Comparison of ENCODE assay signal across 24 mouse cellular contexts in genomic region chr5:144247307-144247706, GRCm38 (mm10). TPM values are rescaled to one million over a fixed set of nuclear protein-coding genes. Genes with fewer than 3 reads are reported as not detected.
DNase-seq lines count a peak whose midpoint lies in the region; ATAC-seq and TF ChIP-seq lines count a peak whose summit lies in the region.
"Had no signal": no experiment of that assay in that cellular context is flagged by ENCODE, and none has a peak within 500 bp of the region (broad histone marks: within the 10 kb centered on the region; RNA-seq: fewer than 3 reads in every experiment).

No protein-coding gene starts in this region.

- no peaks in the 10 kb centered on the region for H3K27me3 ChIP-seq in embryonic facial prominence, embryonic 12.5 days
- H3K27me3 ChIP-seq in embryonic facial prominence, embryonic 10.5 days (replicated peaks; ENCODE audit: low read depth, poor library complexity, severe bottlenecking) = no peaks in the 10 kb centered on the region
- no peaks in the 10 kb centered on the region for H3K27me3 ChIP-seq in limb, embryonic 14.5 days (ENCODE audit: control insufficient read depth, insufficient read depth, low read length)
- no peaks in the 10 kb centered on the region for H3K27me3 ChIP-seq in limb, embryonic 10.5 days (ENCODE audit: low read depth, poor library complexity, severe bottlenecking)
- H3K27me3 ChIP-seq in small intestine, adult 2 months (ENCODE audit: control insufficient read depth, insufficient read depth, low read length) = no peaks in the 10 kb centered on the region
- no peaks in the 10 kb centered on the region for H3K27me3 ChIP-seq in hindbrain, embryonic 13.5 days
- H3K27me3 ChIP-seq: limb, embryonic 12.5 days; liver, embryonic 13.5 days; midbrain, embryonic 15.5 days; neural tube, embryonic 13.5 days had no signal

- DNase-seq in embryonic facial prominence, embryonic 10.5 days (ENCODE audit: low spot score) = no peak
- no peak for DNase-seq in limb, embryonic 14.5 days (ENCODE audit: low spot score)
- no peak for DNase-seq in limb, embryonic 10.5 days (ENCODE audit: low spot score)
- DNase-seq in left cerebral cortex, postnatal 4 days = no peak
- DNase-seq: adrenal gland, adult 8-10 months; cerebellum, adult 18-20 months; cerebellum, postnatal 14 days; kidney, adult 18-20 months; liver, embryonic 13.5 days; retina, postnatal 1 day; thymus, postnatal 14 days had no signal

- no peak for ATAC-seq in embryonic facial prominence, embryonic 12.5 days (ENCODE audit: insufficient number of reproducible peaks, insufficient read depth, low FRiP score, low TSS enrichment)
- peak; percentile 28; the same call in 1 of the 2 replicates for ATAC-seq in limb, embryonic 14.5 days (ENCODE audit: low FRiP score, low read depth)
- no peak for ATAC-seq in hindbrain, embryonic 13.5 days (ENCODE audit: low FRiP score)
- ATAC-seq: activated CD4-positive, CD25-positive, alpha-beta regulatory T cell, adult 4 months; forebrain, embryonic 14.5 days; hindbrain, postnatal 0 days; midbrain, embryonic 15.5 days had no signal

- H3K4me3 ChIP-seq in embryonic facial prominence, embryonic 12.5 days = no peak overlapping the region
- H3K4me3 ChIP-seq in embryonic facial prominence, embryonic 10.5 days = no peak overlapping the region
- no peak overlapping the region for H3K4me3 ChIP-seq in limb, embryonic 14.5 days (replicated peaks; ENCODE audit: low read length)
- no peak overlapping the region for H3K4me3 ChIP-seq in limb, embryonic 10.5 days
- no peak overlapping the region for H3K4me3 ChIP-seq in bone marrow macrophage, adult 2 months (ENCODE audit: insufficient read depth, low read length)
- no peak overlapping the region for H3K4me3 ChIP-seq in small intestine, adult 2 months (ENCODE audit: low read depth, low read length)
- no peak overlapping the region for H3K4me3 ChIP-seq in hindbrain, embryonic 13.5 days
- H3K4me3 ChIP-seq: hindbrain, embryonic 10.5 days; limb, embryonic 12.5 days; liver, embryonic 13.5 days; midbrain, embryonic 15.5 days; neural tube, embryonic 13.5 days had no signal

- no peaks in the 10 kb centered on the region for H3K4me1 ChIP-seq in embryonic facial prominence, embryonic 12.5 days
- no peaks in the 10 kb centered on the region; the same call in 1 of the 2 replicates for H3K4me1 ChIP-seq in embryonic facial prominence, embryonic 10.5 days
- peaks cover 11% of the 10 kb centered on the region for H3K4me1 ChIP-seq in limb, embryonic 14.5 days (ENCODE audit: control insufficient read depth, insufficient read depth, low read length)
- H3K4me1 ChIP-seq in limb, embryonic 10.5 days = peaks cover 6% of the 10 kb centered on the region; the same call in 1 of the 2 replicates
- peaks cover 60% of the 10 kb centered on the region for H3K4me1 ChIP-seq in bone marrow macrophage, adult 2 months (ENCODE audit: control insufficient read depth, insufficient read depth, low read length)
- peaks cover 12% of the 10 kb centered on the region for H3K4me1 ChIP-seq in small intestine, adult 2 months (ENCODE audit: control insufficient read depth, insufficient read depth, insufficient read length, low read length)
- H3K4me1 ChIP-seq in hindbrain, embryonic 13.5 days (replicated peaks) = no peaks in the 10 kb centered on the region
- H3K4me1 ChIP-seq: hindbrain, embryonic 10.5 days; midbrain, embryonic 15.5 days; neural tube, embryonic 13.5 days had no signal

- 62% methylated on average over 10 of the region's 10 CpGs for WGBS in embryonic facial prominence, embryonic 12.5 days
- WGBS in embryonic facial prominence, embryonic 10.5 days = 77% methylated on average over 10 of the region's 10 CpGs
- WGBS in limb, embryonic 14.5 days = 65% methylated on average over 10 of the region's 10 CpGs
- WGBS in limb, embryonic 10.5 days = 79% methylated on average over 10 of the region's 10 CpGs
- WGBS in small intestine, adult 2 months = 38% methylated on average over 10 of the region's 10 CpGs
- WGBS in hindbrain, embryonic 13.5 days = 80% methylated on average over 10 of the region's 10 CpGs

- no peaks in the 10 kb centered on the region for H3K36me3 ChIP-seq in embryonic facial prominence, embryonic 12.5 days
- H3K36me3 ChIP-seq in embryonic facial prominence, embryonic 10.5 days (replicated peaks) = 0 out of 2 replicates have a peak, but pooled peaks cover 3% of the 10 kb centered on the region
- H3K36me3 ChIP-seq in limb, embryonic 14.5 days (ENCODE audit: control insufficient read depth, insufficient read depth, low read length) = no peaks in the 10 kb centered on the region
- no peaks in the 10 kb centered on the region for H3K36me3 ChIP-seq in limb, embryonic 10.5 days
- no peaks in the 10 kb centered on the region for H3K36me3 ChIP-seq in small intestine, adult 2 months (ENCODE audit: control insufficient read depth, insufficient read depth, low read length)
- no peaks in the 10 kb centered on the region for H3K36me3 ChIP-seq in hindbrain, embryonic 13.5 days
- H3K36me3 ChIP-seq: hindbrain, embryonic 10.5 days; limb, embryonic 12.5 days; liver, embryonic 13.5 days; midbrain, embryonic 15.5 days; neural tube, embryonic 13.5 days had no signal

- H3K4me2 ChIP-seq in embryonic facial prominence, embryonic 12.5 days (replicated peaks) = no peak overlapping the region
- no peak overlapping the region for H3K4me2 ChIP-seq in limb, embryonic 14.5 days (replicated peaks; ENCODE audit: low read depth, low read length, severe bottlenecking)
- no peak overlapping the region for H3K4me2 ChIP-seq in hindbrain, embryonic 13.5 days
- H3K4me2 ChIP-seq: limb, embryonic 12.5 days; liver, embryonic 13.5 days; midbrain, embryonic 15.5 days; neural tube, embryonic 13.5 days had no signal

- no peak for TF ChIP-seq POLR2A in limb, embryonic 14.5 days (IDR thresholded peaks at IDR 0.05; ENCODE audit: borderline replicate concordance, extremely low read depth, insufficient read depth, insufficient read length)
- TF ChIP-seq POLR2A in bone marrow macrophage, adult 2 months (IDR thresholded peaks at IDR 0.05; ENCODE audit: borderline replicate concordance, low read depth, low read length) = no peak
- no peak for TF ChIP-seq POLR2A in small intestine, adult 2 months (IDR thresholded peaks at IDR 0.05; ENCODE audit: low read depth, low read length)

- intact Hi-C loops in left cerebral cortex, postnatal 4 days (cut with DNase I) = no loop called here

- peak overlapping the region; percentile 14; the same call in 1 of the 2 replicates for H3K27ac ChIP-seq in embryonic facial prominence, embryonic 12.5 days
- no peak overlapping the region for H3K27ac ChIP-seq in embryonic facial prominence, embryonic 10.5 days (replicated peaks)
- no peak overlapping the region for H3K27ac ChIP-seq in limb, embryonic 14.5 days (replicated peaks; ENCODE audit: low read depth, low read length)
- H3K27ac ChIP-seq in limb, embryonic 10.5 days = no peak overlapping the region
- peak overlapping the region; percentile 99 for H3K27ac ChIP-seq in bone marrow macrophage, adult 2 months (ENCODE audit: insufficient read depth, low read depth, low read length)
- H3K27ac ChIP-seq in small intestine, adult 2 months (ENCODE audit: insufficient read depth, low read depth, low read length) = peak overlapping the region; percentile 29; the same call in 1 of the 2 replicates
- H3K27ac ChIP-seq in hindbrain, embryonic 13.5 days = no peak overlapping the region
- H3K27ac ChIP-seq: hindbrain, embryonic 10.5 days; hindbrain, postnatal 0 days; kidney, postnatal 0 days; limb, embryonic 12.5 days; liver, embryonic 13.5 days; midbrain, embryonic 15.5 days; neural tube, embryonic 13.5 days had no signal

- TF ChIP-seq CTCF in bone marrow macrophage, adult 2 months (IDR thresholded peaks at IDR 0.05; ENCODE audit: low read depth, low read length) = no peak
- TF ChIP-seq CTCF in small intestine, adult 2 months (IDR thresholded peaks at IDR 0.05; ENCODE audit: extremely low read depth, insufficient read length, insufficient replicate concordance, low read depth, low read length) = no peak

- H3K9me3 ChIP-seq in embryonic facial prominence, embryonic 12.5 days = 0 out of 2 replicates have a peak, but pooled peaks cover 4% of the 10 kb centered on the region
- peaks cover 8% of the 10 kb centered on the region; the same call in 1 of the 2 replicates for H3K9me3 ChIP-seq in embryonic facial prominence, embryonic 10.5 days
- H3K9me3 ChIP-seq in limb, embryonic 14.5 days (ENCODE audit: control insufficient read depth, low read length) = no peaks in the 10 kb centered on the region
- H3K9me3 ChIP-seq in limb, embryonic 10.5 days (replicated peaks) = 0 out of 2 replicates have a peak, but pooled peaks cover 2% of the 10 kb centered on the region
- 0 out of 2 replicates have a peak, but pooled peaks cover 4% of the 10 kb centered on the region for H3K9me3 ChIP-seq in hindbrain, embryonic 13.5 days
- H3K9me3 ChIP-seq: limb, embryonic 12.5 days; midbrain, embryonic 15.5 days had no signal

- no peak overlapping the region for H3K9ac ChIP-seq in embryonic facial prominence, embryonic 12.5 days
- H3K9ac ChIP-seq in limb, embryonic 14.5 days (ENCODE audit: low read depth, low read length, severe bottlenecking) = no peak overlapping the region
- no peak overlapping the region for H3K9ac ChIP-seq in hindbrain, embryonic 13.5 days
- H3K9ac ChIP-seq: limb, embryonic 12.5 days; liver, embryonic 13.5 days; midbrain, embryonic 15.5 days; neural tube, embryonic 13.5 days had no signal

RNA-seq across cellular contexts. Expression of gene Bri3, which starts 3.1 kb away (rescaled TPM):
- 141 and 143 TPM in 2 replicates for polyA plus RNA-seq in embryonic facial prominence, embryonic 12.5 days (2016; fragmentation: Nextera tagmentation; extraction: Ambion mirVana)
- polyA plus RNA-seq in embryonic facial prominence, embryonic 10.5 days (2016; fragmentation: Nextera tagmentation; extraction: Ambion mirVana) = 119 and 124 TPM in 2 replicates
- polyA plus RNA-seq in limb, embryonic 14.5 days (2012; rRNA removed) = 90.6 and 107 TPM in 2 replicates
- 119 and 131 TPM in 2 replicates for polyA plus RNA-seq in limb, embryonic 14.5 days (2014; fragmentation: Nextera tagmentation; extraction: Ambion mirVana)
- polyA plus RNA-seq in limb, embryonic 10.5 days (2016; fragmentation: Nextera tagmentation; extraction: Ambion mirVana) = 122 and 125 TPM in 2 replicates
- 521 and 566 TPM in 2 replicates for polyA plus RNA-seq in bone marrow macrophage, adult 2 months (2012; ENCODE audit: insufficient read depth, insufficient read length, missing spikeins)
- 60.1 and 154 TPM in 2 replicates for polyA plus RNA-seq in small intestine, adult 2 months (2012; rRNA removed)
- total RNA-seq in left cerebral cortex, postnatal 4 days (2021) = 10 to 100 TPM; 68.9 to 72.5 TPM
- 116 and 125 TPM in 2 replicates for polyA plus RNA-seq in hindbrain, embryonic 13.5 days (2015; fragmentation: Nextera tagmentation; extraction: Ambion mirVana)

RNA-seq across cellular contexts. Expression of gene Tecpr1, which starts 23.9 kb away (rescaled TPM):
- polyA plus RNA-seq in embryonic facial prominence, embryonic 12.5 days (2016; fragmentation: Nextera tagmentation; extraction: Ambion mirVana) = 27.4 and 30.7 TPM in 2 replicates
- 19.3 and 21.1 TPM in 2 replicates for polyA plus RNA-seq in embryonic facial prominence, embryonic 10.5 days (2016; fragmentation: Nextera tagmentation; extraction: Ambion mirVana)
- polyA plus RNA-seq in limb, embryonic 14.5 days (2012; rRNA removed) = 34.7 and 39.7 TPM in 2 replicates
- 18.6 and 21.2 TPM in 2 replicates for polyA plus RNA-seq in limb, embryonic 14.5 days (2014; fragmentation: Nextera tagmentation; extraction: Ambion mirVana)
- 15.1 and 21.0 TPM in 2 replicates for polyA plus RNA-seq in limb, embryonic 10.5 days (2016; fragmentation: Nextera tagmentation; extraction: Ambion mirVana)
- 50.7 and 55.3 TPM in 2 replicates for polyA plus RNA-seq in bone marrow macrophage, adult 2 months (2012; ENCODE audit: insufficient read depth, insufficient read length, missing spikeins)
- 16.0 and 29.7 TPM in 2 replicates for polyA plus RNA-seq in small intestine, adult 2 months (2012; rRNA removed)
- 10 to 100 TPM; 72.6 to 83.1 TPM for total RNA-seq in left cerebral cortex, postnatal 4 days (2021)
- polyA plus RNA-seq in hindbrain, embryonic 13.5 days (2015; fragmentation: Nextera tagmentation; extraction: Ambion mirVana) = 41.5 and 42.1 TPM in 2 replicates

RNA-seq across cellular contexts. Expression of gene Bhlha15, which starts 57.2 kb away (rescaled TPM):
- polyA plus RNA-seq in embryonic facial prominence, embryonic 12.5 days (2016; fragmentation: Nextera tagmentation; extraction: Ambion mirVana) = 0.08 and 0.10 TPM in 2 replicates
- 0.16 and 0.35 TPM in 2 replicates for polyA plus RNA-seq in embryonic facial prominence, embryonic 10.5 days (2016; fragmentation: Nextera tagmentation; extraction: Ambion mirVana)
- 0.18 and 0.23 TPM in 2 replicates for polyA plus RNA-seq in limb, embryonic 14.5 days (2012; rRNA removed)
- polyA plus RNA-seq in limb, embryonic 14.5 days (2014; fragmentation: Nextera tagmentation; extraction: Ambion mirVana) = 0.22 and 0.29 TPM in 2 replicates
- 0.11 and 0.18 TPM in 2 replicates for polyA plus RNA-seq in limb, embryonic 10.5 days (2016; fragmentation: Nextera tagmentation; extraction: Ambion mirVana)
- not detected in 2 replicates for polyA plus RNA-seq in bone marrow macrophage, adult 2 months (2012; ENCODE audit: insufficient read depth, insufficient read length, missing spikeins)
- 10.9 and 21.3 TPM in 2 replicates for polyA plus RNA-seq in small intestine, adult 2 months (2012; rRNA removed)
- under 1 TPM; 0.38 to 0.42 TPM for total RNA-seq in left cerebral cortex, postnatal 4 days (2021)
- polyA plus RNA-seq in hindbrain, embryonic 13.5 days (2015; fragmentation: Nextera tagmentation; extraction: Ambion mirVana) = 0.14 and 0.17 TPM in 2 replicates
- total RNA-seq: gastrocnemius, adult 8-10 months had no signal

Comparison
In these comparisons a context has a peak if more than half of its experiments do, and no peak if none do; other contexts are left out.
1. H3K27ac ChIP-seq: peak in embryonic facial prominence, embryonic 12.5 days (single experiment), bone marrow macrophage, adult 2 months (single experiment) and small intestine, adult 2 months (single experiment); none in embryonic facial prominence, embryonic 10.5 days (single experiment), limb, embryonic 14.5 days (single experiment), limb, embryonic 10.5 days (single experiment) and hindbrain, embryonic 13.5 days (single experiment).